Mouse (Mus musculus) effector memory CD4-positive, alpha-beta T cell, adult 5 months (primary cell): ENCODE results near the gene Olfr639. TPM values are rescaled to one million over a fixed set of nuclear protein-coding genes. Genes with fewer than 3 reads are reported as not detected.

Experiments
- polyA plus RNA-seq: library from polyadenylated mRNA; unstranded; fragments of 100-300 nt; shearing (Covaris generic); gene quantifications from one replicate; pipeline ENCODE4 v1.2.1, GENCODE M21; 2017

The Olfr639 gene
- not detected for polyA plus RNA-seq

DNA sequence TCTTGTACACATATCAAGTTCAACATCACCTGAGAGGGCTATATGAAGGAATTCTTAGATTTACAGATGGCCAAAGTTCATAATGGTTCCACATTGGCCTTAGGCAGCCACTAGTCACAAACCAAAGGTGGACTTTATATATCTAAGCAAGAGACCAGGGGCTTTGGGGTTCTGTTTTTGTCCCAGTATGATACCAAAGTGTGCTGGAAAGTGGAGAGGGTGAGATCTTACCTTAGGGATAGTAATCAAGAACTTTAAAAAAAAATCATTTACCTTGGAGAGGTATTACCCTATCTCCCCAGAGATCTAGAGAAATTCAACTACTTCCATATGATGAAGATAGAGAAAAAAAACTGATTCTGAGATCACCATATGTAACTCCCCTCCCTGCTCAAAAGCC lies at the start of gene Olfr639:
Gene Olfr639, minus strand, starts transcription at position 101 of the 400 bp plus-strand sequence.

GRCm38 (mm10) chr7:104061345-104061744 lies 44.2 kb upstream of the Olfr639 start, which contains the start of gene 4930516K23Rik:
Gene 4930516K23Rik, minus strand, starts transcription at chr7:104061445.

GRCm38 (mm10) chr7:104052566-104052965 lies 35.5 kb upstream of the Olfr639 start, which contains the start of gene Olfr642:
Gene Olfr642, minus strand, starts transcription at chr7:104052666.

GRCm38 (mm10) chr7:104035145-104035544 lies 18.0 kb upstream of the Olfr639 start, which contains the start of gene Olfr641:
Gene Olfr641, plus strand, starts transcription at chr7:104035445.

GRCm38 (mm10) chr7:104025473-104025872 lies 8.4 kb upstream of the Olfr639 start, which contains the start of gene Olfr640:
Gene Olfr640, minus strand, starts transcription at chr7:104025573.

DNA sequence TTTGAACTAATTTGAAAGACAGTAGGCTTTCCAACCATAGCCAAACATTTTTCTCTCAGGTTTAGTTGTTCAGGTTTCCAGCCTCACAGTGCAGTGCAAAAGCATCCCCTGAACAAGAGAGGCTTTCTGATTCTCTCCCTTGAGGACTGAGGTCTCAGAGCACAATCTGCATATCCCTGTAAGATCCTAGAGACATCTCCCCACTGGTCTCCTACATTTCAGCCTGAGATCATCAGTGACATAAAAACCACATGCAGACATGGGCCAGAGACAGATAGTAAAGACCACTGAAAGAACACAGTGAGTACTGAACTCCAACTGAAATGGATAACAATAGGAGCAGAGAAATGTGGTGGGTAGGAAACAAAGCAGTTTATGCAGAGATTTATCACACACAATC lies 18.7 kb downstream of the Olfr639 start, which contains the start of gene Olfr638:
Gene Olfr638, plus strand, starts transcription at position 301 of the 400 bp plus-strand sequence.

DNA sequence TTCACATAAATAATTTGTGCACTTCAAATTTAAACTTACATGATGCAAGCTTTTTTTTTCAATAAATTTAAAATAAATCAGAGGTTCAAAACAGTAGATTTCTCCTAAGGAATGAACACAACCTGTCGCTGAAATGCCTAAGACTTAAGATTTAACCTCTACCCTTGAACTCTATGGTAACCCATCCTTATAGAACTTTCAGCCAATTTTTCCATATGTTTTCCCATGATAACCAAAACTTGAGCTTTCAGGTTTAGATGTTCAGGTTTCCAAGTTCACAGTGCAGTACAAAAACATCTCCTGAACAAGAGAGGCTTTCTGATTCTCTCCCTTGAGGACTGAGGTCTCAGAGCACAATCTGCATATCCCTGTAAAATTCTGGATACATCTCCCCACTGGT lies 46.3 kb downstream of the Olfr639 start, which contains the start of gene Olfr635:
Gene Olfr635, plus strand, starts transcription at position 301 of the 400 bp plus-strand sequence.

Other genes with a start within 250 kb of the Olfr639 start
- gene Olfr69, start 245.7 kb downstream of the Olfr639 start, polyA plus RNA-seq: not detected
- gene Olfr68, start 237.6 kb downstream of the Olfr639 start, polyA plus RNA-seq: 0.14 TPM
- gene Olfr67, start 225.5 kb downstream of the Olfr639 start, polyA plus RNA-seq: not detected
- gene Hbb-bt, start 203.3 kb downstream of the Olfr639 start, polyA plus RNA-seq: not detected
- gene Hbb-bs, start 189.2 kb downstream of the Olfr639 start, polyA plus RNA-seq: 1.6 TPM
- not detected for gene Hbb-bh2, start 176.8 kb downstream of the Olfr639 start, polyA plus RNA-seq
- gene Hbb-bh1, start 174.1 kb downstream of the Olfr639 start, polyA plus RNA-seq: not detected
- not detected for gene Hbb-y, start 164.1 kb downstream of the Olfr639 start, polyA plus RNA-seq
- not detected for gene Olfr66, start 131.1 kb downstream of the Olfr639 start, polyA plus RNA-seq
- not detected for gene Olfr64, start 122.8 kb downstream of the Olfr639 start, polyA plus RNA-seq
- not detected for gene Olfr65, start 113.8 kb downstream of the Olfr639 start, polyA plus RNA-seq
- gene Olfr631, start 88.5 kb downstream of the Olfr639 start, polyA plus RNA-seq: not detected
- not detected for gene Olfr632, start 83.0 kb downstream of the Olfr639 start, polyA plus RNA-seq
- gene Olfr633, start 72.9 kb downstream of the Olfr639 start, polyA plus RNA-seq: not detected
- 0.06 TPM for gene Olfr635, start 46.2 kb downstream of the Olfr639 start, polyA plus RNA-seq
- not detected for gene Olfr638, start 18.6 kb downstream of the Olfr639 start, polyA plus RNA-seq
- gene Olfr640, start 8.3 kb upstream of the Olfr639 start, polyA plus RNA-seq: not detected
- gene Olfr641, start 18.1 kb upstream of the Olfr639 start, polyA plus RNA-seq: not detected
- gene Olfr642, start 35.4 kb upstream of the Olfr639 start, polyA plus RNA-seq: not detected
- 0.25 TPM for gene 4930516K23Rik, start 44.1 kb upstream of the Olfr639 start, polyA plus RNA-seq
- gene Olfr644, start 54.6 kb upstream of the Olfr639 start, polyA plus RNA-seq: not detected
- gene Olfr645, start 68.2 kb upstream of the Olfr639 start, polyA plus RNA-seq: not detected
- not detected for gene Olfr646, start 87.6 kb upstream of the Olfr639 start, polyA plus RNA-seq
- not detected for gene Ubqln5, start 112.5 kb upstream of the Olfr639 start, polyA plus RNA-seq
- not detected for gene Olfr643, start 120.1 kb upstream of the Olfr639 start, polyA plus RNA-seq
- not detected for gene Ubqln3, start 126.0 kb upstream of the Olfr639 start, polyA plus RNA-seq
- gene Ubqlnl, start 133.3 kb upstream of the Olfr639 start, polyA plus RNA-seq: not detected
- gene Olfm5, start 147.5 kb upstream of the Olfr639 start, polyA plus RNA-seq: not detected
- 0.17 TPM for gene Olfr648, start 166.1 kb upstream of the Olfr639 start, polyA plus RNA-seq
- gene Olfr649, start 178.7 kb upstream of the Olfr639 start, polyA plus RNA-seq: not detected
- 2.8 TPM for gene Trim6, start 201.5 kb upstream of the Olfr639 start, polyA plus RNA-seq
- gene Trim34a, start 227.2 kb upstream of the Olfr639 start, polyA plus RNA-seq: 27.7 TPM